Mouse (Mus musculus): ENCODE data around the gene Ap1b1.

GRCm38 (mm10) chr11:4966325-4966724 lies 20.3 kb upstream of the Ap1b1 start:
- TF ChIP-seq POLR2A (IDR thresholded peaks at IDR 0.05; ENCODE audit: extremely low read depth, insufficient read depth, low read length): no peak
- TF ChIP-seq CTCF (IDR thresholded peaks at IDR 0.05; ENCODE audit: extremely low read depth, insufficient read depth, low read length): no peak
